Mouse (Mus musculus) intestine, postnatal 0 days (tissue): ENCODE data around the gene Ism1. TPM values are rescaled to one million over a fixed set of nuclear protein-coding genes. Genes with fewer than 3 reads are reported as not detected.

Source experiments
- ATAC-seq: fragments of 200-750 bp; cut with Nextera tagmentation; 2 replicates; pipeline ENCODE4 v1.8.0; 2017; ENCODE audit warnings: mild to moderate bottlenecking, moderate TSS enrichment, moderate library complexity
- H3K27ac ChIP-seq: fragments of 300-500 bp; sonication (generic); 2 replicates; pipeline ENCODE4 v1.5.1; 2014; ENCODE audit warnings: mild to moderate bottlenecking, low read depth, low read length, moderate library complexity
- H3K27me3 ChIP-seq: fragments of 300-500 bp; sonication (generic); replicated peaks from 2 replicates; pipeline ENCODE4 v1.6.1; 2014; ENCODE audit warnings: low read length, mixed read lengths; ENCODE audit not compliant: control insufficient read depth, insufficient read depth
- H3K36me3 ChIP-seq: fragments of 300-500 bp; sonication (generic); 2 replicates; pipeline ENCODE4 v1.6.1; 2014; ENCODE audit warnings: mild to moderate bottlenecking, moderate library complexity; ENCODE audit not compliant: control insufficient read depth, insufficient read depth
- H3K4me1 ChIP-seq: fragments of 300-500 bp; sonication (generic); replicated peaks from 2 replicates; pipeline ENCODE4 v1.6.1; 2014; ENCODE audit warnings: antibody characterized with exemption, low read length, mixed read lengths; ENCODE audit not compliant: control insufficient read depth, insufficient read depth
- H3K4me2 ChIP-seq: fragments of 300-500 bp; sonication (generic); replicated peaks from 2 replicates; pipeline ENCODE4 v1.6.1; 2014; ENCODE audit warnings: low read depth, mild to moderate bottlenecking, moderate library complexity
- H3K4me3 ChIP-seq: fragments of 300-500 bp; sonication (generic); 2 replicates; pipeline ENCODE4 v1.5.1; 2014; ENCODE audit warnings: low read depth, low read length
- H3K9ac ChIP-seq: fragments of 300-500 bp; sonication (generic); 2 replicates; pipeline ENCODE4 v1.6.1; 2014; ENCODE audit warnings: mild to moderate bottlenecking, low read depth, low read length
- H3K9me3 ChIP-seq: fragments of 300-500 bp; sonication (generic); 2 replicates; pipeline ENCODE4 v1.6.1; 2016; ENCODE audit warnings: mixed run types; ENCODE audit not compliant: control insufficient read depth
- CTCF ChIP-seq: sonication (generic); IDR thresholded peaks from 2 replicates; pipeline ENCODE4 v1.5.1; 2016; ENCODE audit warnings: low read depth, mild to moderate bottlenecking, control low read depth, antibody characterized with exemption, moderate library complexity
- WGBS: fragments of 180-500 bp; shearing (Covaris S2); extraction: QIAGEN DNeasy Blood & Tissue Kit; methylation state at CpG from one replicate; pipeline ENCODE4 v1.1.7; 2014; 5-methylcytosine and 5-hydroxymethylcytosine counted together
- polyA plus RNA-seq: library from polyadenylated mRNA; unstranded; fragments of >200 nt; fragmentation: Nextera tagmentation; extraction: Ambion mirVana; gene quantifications from 2 replicates; pipeline ENCODE4 v1.2.1, GENCODE M21; 2015

Ism1 gene
- polyA plus RNA-seq, 1 experiment from 2014 or later: 0.44 TPM

DNA sequence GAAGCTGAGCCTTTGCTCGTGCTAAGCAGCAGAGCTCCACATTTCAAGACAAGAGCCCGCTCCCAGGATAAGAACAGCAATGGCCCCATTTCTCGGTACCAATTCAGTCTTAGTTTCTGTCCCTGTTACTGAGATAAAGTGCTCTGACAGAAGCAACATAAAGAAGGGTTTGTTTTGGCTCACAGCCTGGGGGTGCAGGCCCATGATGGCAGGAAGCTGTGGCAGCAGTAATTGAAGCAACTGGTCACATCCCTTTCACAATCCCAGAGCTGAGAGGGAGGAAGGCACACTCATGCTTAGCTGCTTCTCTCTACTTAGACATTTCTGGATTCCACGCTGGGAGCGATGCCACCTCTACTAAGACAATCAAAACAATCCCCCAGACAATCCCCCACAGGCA, 86.4 kb downstream of the Ism1 start:
- Histone ChIP-seq H3K36me3 (no peaks in the 10 kb centered on the region), H3K4me2 (no peak overlapping the region), H3K9me3 (no peaks in the 10 kb centered on the region), H3K4me3 (no peak overlapping the region), H3K27ac (no peak overlapping the region), H3K4me1 (no peaks in the 10 kb centered on the region), H3K27me3 (no peaks in the 10 kb centered on the region), H3K9ac (no peak overlapping the region)
- WGBS: 72% methylated on average over 5 of the region's 5 CpGs
- ATAC-seq: no peak
- TF ChIP-seq CTCF: no peak

DNA sequence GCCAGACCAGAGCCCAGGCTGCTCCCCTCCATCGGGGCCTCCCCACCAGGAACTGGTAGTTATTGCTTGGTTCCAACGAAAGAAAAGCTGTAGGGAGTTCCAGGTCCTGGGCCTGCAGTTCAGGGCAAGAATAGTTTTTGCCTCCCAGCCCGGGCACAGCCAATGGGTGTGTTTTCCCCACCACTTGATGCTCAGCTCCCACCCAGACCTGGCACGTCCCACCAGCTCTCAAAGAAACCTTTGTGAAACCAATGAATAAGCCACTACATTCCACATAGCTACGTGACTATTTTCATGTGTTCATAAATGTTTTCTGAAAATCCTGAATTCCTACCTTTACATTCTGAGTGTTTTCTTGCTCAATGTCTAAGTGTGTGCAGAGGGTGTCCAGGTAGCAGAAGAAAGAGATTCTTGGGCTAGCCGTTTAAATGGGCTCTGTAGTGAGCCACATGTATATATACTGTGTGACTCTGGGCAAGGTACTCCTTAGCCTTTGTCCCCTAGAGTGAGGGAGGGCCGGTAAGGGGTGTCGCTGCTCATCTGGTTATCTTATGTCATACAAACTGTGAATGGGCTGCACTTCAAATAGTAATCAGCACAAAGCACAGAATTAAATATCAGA, 97.1 kb downstream of the Ism1 start:
- no peak overlapping the region for H3K4me2 ChIP-seq
- no peaks in the 10 kb centered on the region for H3K9me3 ChIP-seq
- no peak overlapping the region for H3K4me3 ChIP-seq
- ATAC-seq: no peak
- no peak overlapping the region for H3K27ac ChIP-seq
- WGBS: 78% methylated on average over 8 of the region's 8 CpGs
- H3K36me3 ChIP-seq: no peaks in the 10 kb centered on the region
- no peak overlapping the region for H3K9ac ChIP-seq
- no peak for TF ChIP-seq CTCF
- no peaks in the 10 kb centered on the region for H3K4me1 ChIP-seq
- no peaks in the 10 kb centered on the region for H3K27me3 ChIP-seq

DNA sequence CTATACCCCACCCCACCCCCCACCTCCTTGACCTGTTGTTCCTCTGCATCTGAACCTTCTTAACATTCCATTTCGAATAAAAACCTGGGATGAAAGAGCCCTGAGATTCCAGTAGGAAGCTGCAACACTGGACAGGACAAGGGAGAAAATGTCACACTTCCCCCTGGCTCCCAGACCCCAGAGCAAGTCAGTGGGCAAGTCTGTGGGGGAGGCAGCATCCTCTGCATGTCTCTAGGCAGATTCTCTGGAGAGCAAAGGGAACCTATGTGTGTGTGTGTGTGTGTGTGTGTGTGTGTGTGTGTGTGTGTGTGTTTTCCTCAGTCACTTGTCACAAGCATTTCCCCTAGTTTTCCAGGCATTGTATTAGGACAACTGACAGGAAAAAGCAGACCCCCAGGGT, 98.7 kb downstream of the Ism1 start:
- no peak for TF ChIP-seq CTCF
- H3K4me3 ChIP-seq: no peak overlapping the region
- no peak overlapping the region for H3K9ac ChIP-seq
- no peaks in the 10 kb centered on the region for H3K36me3 ChIP-seq
- no peaks in the 10 kb centered on the region for H3K9me3 ChIP-seq
- H3K27ac ChIP-seq: no peak overlapping the region
- no peaks in the 10 kb centered on the region for H3K27me3 ChIP-seq
- H3K4me2 ChIP-seq: no peak overlapping the region
- ATAC-seq: no peak
- WGBS: 22% methylated on average over 1 of the region's 1 CpGs
- H3K4me1 ChIP-seq: no peaks in the 10 kb centered on the region

DNA sequence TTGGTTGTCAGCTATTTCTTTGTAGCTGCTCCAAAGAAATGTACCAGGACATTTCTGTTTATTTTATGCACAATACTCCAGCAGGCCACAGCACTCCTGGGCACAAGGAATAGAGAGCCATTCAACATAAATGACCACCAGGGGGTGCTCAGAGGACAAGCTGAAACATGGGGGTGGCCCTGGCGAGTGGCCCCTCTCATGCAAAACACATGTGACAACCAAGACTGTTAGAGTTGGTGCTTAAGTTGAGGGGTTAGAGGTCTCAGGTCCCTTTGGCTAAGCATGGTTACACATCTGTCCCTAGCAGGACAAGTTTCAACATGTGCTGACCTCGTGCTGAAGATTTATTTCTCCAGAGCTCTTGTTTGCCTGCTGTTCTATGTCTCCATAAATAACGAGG, 100.3 kb downstream of the Ism1 start:
- H3K27me3 ChIP-seq: no peaks in the 10 kb centered on the region
- ATAC-seq: no peak
- no peak overlapping the region for H3K4me3 ChIP-seq
- H3K9me3 ChIP-seq: no peaks in the 10 kb centered on the region
- H3K4me2 ChIP-seq: no peak overlapping the region
- H3K27ac ChIP-seq: no peak overlapping the region
- H3K4me1 ChIP-seq: no peaks in the 10 kb centered on the region
- no peaks in the 10 kb centered on the region for H3K36me3 ChIP-seq
- H3K9ac ChIP-seq: no peak overlapping the region
- 49% methylated on average over 3 of the region's 3 CpGs for WGBS
- peak; percentile 77 for TF ChIP-seq CTCF

DNA sequence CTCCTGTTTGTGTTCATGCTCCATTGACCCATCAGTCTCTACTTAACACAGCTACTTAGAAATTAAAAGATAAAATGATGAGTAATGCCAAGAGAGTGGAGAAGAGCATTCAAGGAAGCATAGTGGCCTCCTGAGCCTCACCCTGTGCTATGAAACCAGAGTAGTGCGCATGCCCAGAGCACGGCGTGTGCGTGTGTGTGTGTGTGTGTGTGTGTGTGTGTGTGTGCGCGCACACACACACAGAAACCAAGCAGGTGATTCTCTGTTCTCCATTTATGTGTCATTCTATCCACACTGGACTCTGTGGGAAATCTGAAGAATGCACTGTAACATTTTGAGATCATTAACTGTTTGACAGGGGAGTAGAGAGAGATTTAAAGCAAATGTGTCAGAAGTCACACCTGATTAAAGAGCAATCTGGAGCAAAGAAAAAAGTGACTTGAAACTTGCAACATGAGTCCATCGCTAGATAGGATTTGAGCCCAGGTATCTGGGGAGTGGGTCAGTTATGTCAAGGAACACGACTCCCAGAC, 105.4 kb downstream of the Ism1 start:
- Histone ChIP-seq H3K9me3 (no peaks in the 10 kb centered on the region), H3K4me2 (no peak overlapping the region), H3K4me3 (no peak overlapping the region), H3K36me3 (no peaks in the 10 kb centered on the region), H3K27me3 (no peaks in the 10 kb centered on the region), H3K9ac (no peak overlapping the region), H3K4me1 (no peaks in the 10 kb centered on the region), H3K27ac (no peak overlapping the region)
- no peak for TF ChIP-seq CTCF
- WGBS: 92% methylated on average over 8 of the region's 8 CpGs
- no peak for ATAC-seq

DNA sequence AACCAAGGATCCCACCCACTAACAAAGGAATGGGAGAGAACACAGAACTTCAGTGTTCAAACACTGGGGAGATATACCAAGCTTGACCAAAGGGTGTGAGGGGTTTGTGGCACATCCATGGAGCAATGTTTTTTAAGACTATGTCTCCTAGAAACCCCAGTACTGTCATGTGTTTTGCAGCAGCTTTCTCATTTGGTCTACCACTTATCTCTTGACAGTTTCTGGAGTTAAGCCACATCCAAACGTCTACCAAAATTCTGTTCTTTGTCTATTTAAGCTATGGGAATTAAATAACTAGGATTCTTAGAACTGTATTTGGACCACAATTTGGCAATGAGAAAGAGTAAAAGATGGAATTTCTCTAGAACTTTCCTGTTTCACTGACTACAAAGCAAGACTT, 106.5 kb downstream of the Ism1 start:
- Histone ChIP-seq H3K9ac (no peak overlapping the region), H3K27ac (no peak overlapping the region), H3K4me1 (no peaks in the 10 kb centered on the region), H3K36me3 (no peaks in the 10 kb centered on the region), H3K4me3 (no peak overlapping the region), H3K27me3 (no peaks in the 10 kb centered on the region), H3K4me2 (no peak overlapping the region), H3K9me3 (no peaks in the 10 kb centered on the region)
- TF ChIP-seq CTCF: no peak
- no peak for ATAC-seq
- WGBS: 64% methylated on average over 1 of the region's 1 CpGs

DNA sequence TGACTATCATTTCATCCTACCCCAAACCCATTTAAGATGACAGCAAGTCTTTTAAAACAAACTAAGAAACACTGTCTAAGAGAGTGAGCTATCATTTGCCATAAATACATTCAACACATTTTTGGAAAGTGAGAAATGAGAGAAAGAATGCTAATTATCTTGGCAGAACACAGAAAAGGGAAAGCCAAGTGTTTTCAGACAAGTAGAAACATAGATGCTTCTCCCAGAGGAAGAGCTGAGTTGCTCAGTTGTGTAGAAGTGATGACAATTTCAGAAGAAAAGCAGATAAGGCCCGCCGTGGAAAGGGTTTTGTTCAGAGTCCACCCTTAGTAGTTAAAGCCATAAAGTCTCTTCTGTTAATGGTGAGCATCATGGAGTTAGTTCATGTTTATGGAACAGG, 107.0 kb downstream of the Ism1 start:
- Histone ChIP-seq H3K4me3 (no peak overlapping the region), H3K9me3 (no peaks in the 10 kb centered on the region), H3K4me1 (no peaks in the 10 kb centered on the region), H3K27ac (no peak overlapping the region), H3K9ac (no peak overlapping the region), H3K36me3 (no peaks in the 10 kb centered on the region), H3K27me3 (no peaks in the 10 kb centered on the region), H3K4me2 (no peak overlapping the region)
- no peak for ATAC-seq
- 49% methylated on average over 2 of the region's 2 CpGs for WGBS
- TF ChIP-seq CTCF: no peak
